Mouse (Mus musculus) frontal cortex, postnatal 14 days (tissue): ENCODE measurements around the gene Cnih2.

Source experiments
- DNase-seq, 2 experiments: peaks; one replicate each; pipeline ENCODE4 v3.0.0; 2022; ENCODE audit warnings: low spot score in 2 of 2

The Cnih2 gene

GRCm38 (mm10) chr19:5068570-5069234 is 29.6 kb downstream of the Cnih2 start:
- DNase-seq = no peak

GRCm38 (mm10) chr19:5067867-5068569 is 30.3 kb downstream of the Cnih2 start, which contains the start of gene Cd248:
Gene Cd248 (plus strand): TSS chr19:5068078.
- no peak for DNase-seq

GRCm38 (mm10) chr19:5067040-5067799 is 31.1 kb downstream of the Cnih2 start:
- no peak for DNase-seq

GRCm38 (mm10) chr19:5065104-5065503 is 33.2 kb downstream of the Cnih2 start:
- DNase-seq = no peak

- DNase-seq = no peak
Observed at GRCm38 (mm10) chr19:5062446-5062845, 35.9 kb downstream of the Cnih2 start.

GRCm38 (mm10) chr19:5062041-5062440 is 36.3 kb downstream of the Cnih2 start:
- DNase-seq = no peak

GRCm38 (mm10) chr19:5060365-5061330 is 37.7 kb downstream of the Cnih2 start:
- DNase-seq = no peak

- no peak for DNase-seq
Observed at GRCm38 (mm10) chr19:5058801-5059771, 39.2 kb downstream of the Cnih2 start.

GRCm38 (mm10) chr19:5057876-5058775 is 40.2 kb downstream of the Cnih2 start:
- no peak for DNase-seq

- DNase-seq = no peak
Observed at GRCm38 (mm10) chr19:5056251-5056650, 42.1 kb downstream of the Cnih2 start.

GRCm38 (mm10) chr19:5053909-5054308 is 44.4 kb downstream of the Cnih2 start:
- DNase-seq = no peak

GRCm38 (mm10) chr19:5052853-5053252 is 45.5 kb downstream of the Cnih2 start:
- DNase-seq = no peak

GRCm38 (mm10) chr19:5052166-5052822 is 46.0 kb downstream of the Cnih2 start:
- no peak for DNase-seq

GRCm38 (mm10) chr19:5051515-5051914 is 46.8 kb downstream of the Cnih2 start:
- no peak for DNase-seq

GRCm38 (mm10) chr19:5051031-5051430 is 47.3 kb downstream of the Cnih2 start:
- DNase-seq = no peak

- peak in 1 of 2 experiments; percentile 51 for DNase-seq
Observed at GRCm38 (mm10) chr19:5050047-5050905, 48.0 kb downstream of the Cnih2 start, which contains the start of gene Rin1. Gene Rin1 (plus strand): TSS chr19:5050481.

GRCm38 (mm10) chr19:5049325-5049724 is 49.0 kb downstream of the Cnih2 start:
- DNase-seq = no peak
